In the genomic region with DNA sequence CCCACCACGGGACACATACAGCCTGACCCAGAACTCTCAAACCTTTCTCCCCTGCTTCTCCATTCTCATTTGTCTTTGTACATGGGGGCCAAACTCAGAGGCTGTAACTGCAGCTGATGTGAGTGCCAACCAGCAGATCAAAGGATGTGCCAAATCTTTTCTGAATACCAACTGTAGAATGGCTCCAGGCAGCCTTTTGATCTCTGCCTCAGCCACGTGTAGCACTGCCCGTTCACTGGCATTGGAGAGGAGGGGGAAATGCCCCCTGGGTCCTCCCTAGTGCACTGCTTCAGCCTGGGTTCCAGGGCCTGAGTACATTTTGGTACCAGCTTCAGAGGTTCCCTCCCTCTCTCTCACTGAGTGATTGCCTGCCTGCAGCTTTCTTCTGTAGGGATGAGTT, we compare ENCODE assay signal across 36 mouse cellular contexts. TPM values are rescaled to one million over a fixed set of nuclear protein-coding genes. Genes with fewer than 3 reads are reported as not detected.
DNase-seq lines count a peak whose midpoint lies in the region; ATAC-seq lines count a peak whose summit lies in the region.
"Had no signal": no experiment of that assay in that cellular context is flagged by ENCODE, and none has a peak within 500 bp of the region (broad histone marks: within the 10 kb centered on the region; RNA-seq: fewer than 3 reads in every experiment).

No protein-coding gene starts in this region.

- no peak overlapping the region for H3K4me2 ChIP-seq in midbrain, embryonic 15.5 days
- no peak overlapping the region for H3K4me2 ChIP-seq in heart, embryonic 12.5 days
- H3K4me2 ChIP-seq: heart, embryonic 11.5 days; kidney, embryonic 15.5 days; limb, embryonic 12.5 days; liver, embryonic 15.5 days; lung, embryonic 14.5 days; stomach, embryonic 15.5 days had no signal

- no peaks in the 10 kb centered on the region for H3K9me3 ChIP-seq in midbrain, embryonic 15.5 days
- no peaks in the 10 kb centered on the region for H3K9me3 ChIP-seq in heart, embryonic 12.5 days (replicated peaks)
- H3K9me3 ChIP-seq: kidney, embryonic 15.5 days; limb, embryonic 12.5 days; liver, embryonic 15.5 days; stomach, embryonic 15.5 days had no signal

- H3K4me3 ChIP-seq in midbrain, embryonic 15.5 days, result no peak overlapping the region
- no peak overlapping the region for H3K4me3 ChIP-seq in heart, embryonic 12.5 days
- H3K4me3 ChIP-seq: erythroblast, embryonic 14.5 days; gastrocnemius, adult 2 months; kidney, embryonic 15.5 days; layer of hippocampus, adult 2 months; left cerebral cortex, adult 2 months; limb, embryonic 12.5 days; liver, embryonic 15.5 days; stomach, embryonic 15.5 days had no signal

- peak; percentile 3 for DNase-seq in adrenal gland, adult 2 months
- DNase-seq in adrenal gland, postnatal 10 days, result no peak
- peak; percentile 8 to 9 for DNase-seq in frontal cortex, postnatal 10 days (ENCODE audit: low spot score in 2 of 2)
- DNase-seq in frontal cortex, postnatal 25 days (ENCODE audit: low spot score in 2 of 2), result no peak
- DNase-seq in retina, postnatal 1 day, result peak; percentile 37
- no peak for DNase-seq in retina, embryonic 14.5 days (ENCODE audit: low spot score)
- DNase-seq: adrenal gland, postnatal 14 days; cerebellum, adult 11-12 months; cerebellum, adult 9-11 months; gastrocnemius, adult 2 months; gastrocnemius, postnatal 36 days; heart, adult 18-20 months; heart, postnatal 4 days; kidney, adult 18-20 months; kidney, postnatal 25 days; lung, embryonic 14.5 days; lung, postnatal 14 days; right cerebral cortex, postnatal 14 days; thymus, adult 18-20 months; thymus, postnatal 25 days had no signal

- no peaks in the 10 kb centered on the region for H3K36me3 ChIP-seq in midbrain, embryonic 15.5 days (replicated peaks)
- no peaks in the 10 kb centered on the region for H3K36me3 ChIP-seq in heart, embryonic 12.5 days
- H3K36me3 ChIP-seq: kidney, embryonic 15.5 days; limb, embryonic 12.5 days; liver, embryonic 15.5 days; stomach, embryonic 15.5 days had no signal

- no peak overlapping the region for H3K9ac ChIP-seq in midbrain, embryonic 15.5 days
- H3K9ac ChIP-seq in heart, embryonic 12.5 days, result no peak overlapping the region
- H3K9ac ChIP-seq: kidney, embryonic 15.5 days; limb, embryonic 12.5 days; liver, embryonic 15.5 days; lung, embryonic 14.5 days; stomach, embryonic 15.5 days had no signal

- 0 out of 2 replicates have a peak, but pooled peaks cover 13% of the 10 kb centered on the region for H3K4me1 ChIP-seq in midbrain, embryonic 15.5 days
- no peaks in the 10 kb centered on the region for H3K4me1 ChIP-seq in heart, embryonic 12.5 days (replicated peaks)
- H3K4me1 ChIP-seq: liver, embryonic 15.5 days had no signal

- peak; percentile 77 for ATAC-seq in midbrain, embryonic 15.5 days (replicated peaks)
- ATAC-seq in heart, embryonic 12.5 days (ENCODE audit: insufficient number of reproducible peaks, low FRiP score), result no peak

- H3K27ac ChIP-seq in midbrain, embryonic 15.5 days, result 0 out of 2 replicates have a peak overlapping the region, but pooled peaks have one; percentile 17
- no peak overlapping the region for H3K27ac ChIP-seq in heart, embryonic 12.5 days (ENCODE audit: poor library complexity, severe bottlenecking)
- H3K27ac ChIP-seq: gastrocnemius, adult 2 months; kidney, embryonic 15.5 days; layer of hippocampus, adult 2 months; left cerebral cortex, adult 2 months; limb, embryonic 12.5 days; liver, embryonic 15.5 days; stomach, embryonic 15.5 days had no signal

- WGBS in midbrain, embryonic 15.5 days, result 10% methylated on average over 3 of the region's 3 CpGs
- WGBS in heart, embryonic 12.5 days, result 51% methylated on average over 3 of the region's 3 CpGs

- H3K27me3 ChIP-seq in midbrain, embryonic 15.5 days (replicated peaks), result no peaks in the 10 kb centered on the region
- no peaks in the 10 kb centered on the region for H3K27me3 ChIP-seq in heart, embryonic 12.5 days (replicated peaks)
- H3K27me3 ChIP-seq: CH12.LX; kidney, embryonic 15.5 days; limb, embryonic 12.5 days; liver, embryonic 15.5 days; stomach, embryonic 15.5 days had no signal

RNA-seq across cellular contexts. Expression of a gene that starts 1.5 kb away (rescaled TPM):
- total RNA-seq in adrenal gland, adult 2 months (2021), result not detected
- polyA plus RNA-seq in adrenal gland, adult 2 months (2012; rRNA removed), result not detected in 2 replicates
- not detected for total RNA-seq in adrenal gland, postnatal 10 days (2021)
- 0.98 TPM in 2 replicates for polyA plus RNA-seq in midbrain, embryonic 15.5 days (2015; fragmentation: Nextera tagmentation; extraction: Ambion mirVana)
- polyA plus RNA-seq in heart, embryonic 12.5 days (2016; fragmentation: Nextera tagmentation; extraction: Ambion mirVana), result not detected in 2 replicates
- total RNA-seq: adrenal gland, postnatal 14 days; CH12.LX; gastrocnemius, adult 2 months; gastrocnemius, postnatal 36 days; heart, postnatal 4 days; layer of hippocampus, adult 2 months; liver, adult 2 months; neutrophil, adult 5-6 weeks had no signal
- polyA plus RNA-seq: C2C12; erythroblast, embryonic 14.5 days; heart, embryonic 11.5 days; kidney, embryonic 15.5 days; limb, embryonic 12.5 days; liver, adult 2 months; liver, embryonic 15.5 days; lung, embryonic 14.5 days; neural tube, embryonic 11.5 days; small intestine, adult 2 months had no signal

Comparison
In these comparisons a context has a peak if more than half of its experiments do, and no peak if none do; other contexts are left out.
1. DNase-seq: peak in adrenal gland, adult 2 months (single experiment), frontal cortex, postnatal 10 days (2 of 2) and retina, postnatal 1 day (single experiment); none in adrenal gland, postnatal 10 days (single experiment), frontal cortex, postnatal 25 days (0 of 2) and retina, embryonic 14.5 days (single experiment).